Mouse (Mus musculus) hindbrain, embryonic 15.5 days (tissue): Measurements from ENCODE around the gene Tec. TPM values are rescaled to one million over a fixed set of nuclear protein-coding genes. Genes with fewer than 3 reads are reported as not detected.

ENCODE experiments used
- ATAC-seq: fragments of 200-750 bp; cut with Nextera tagmentation; 2 replicates; pipeline ENCODE4 v1.8.0; 2017; ENCODE audit warnings: low read depth, moderate number of reproducible peaks, moderate TSS enrichment; ENCODE audit not compliant: low FRiP score
- H3K27ac ChIP-seq: fragments of 300-500 bp; sonication (generic); replicated peaks from 2 replicates; pipeline ENCODE4 v1.5.1; 2015; ENCODE audit warnings: mild to moderate bottlenecking, inconsistent platforms
- H3K27me3 ChIP-seq: fragments of 300-500 bp; sonication (generic); 2 replicates; pipeline ENCODE4 v1.6.1; 2015; ENCODE audit warnings: control low read depth, inconsistent platforms
- H3K36me3 ChIP-seq: fragments of 300-500 bp; sonication (generic); 2 replicates; pipeline ENCODE4 v1.6.1; 2015; ENCODE audit warnings: control low read depth, inconsistent platforms
- H3K4me1 ChIP-seq: fragments of 300-500 bp; sonication (generic); replicated peaks from 2 replicates; pipeline ENCODE4 v1.6.1; 2015; ENCODE audit warnings: control low read depth, inconsistent platforms
- H3K4me2 ChIP-seq: fragments of 300-500 bp; sonication (generic); 2 replicates; pipeline ENCODE4 v1.6.1; 2015; ENCODE audit warnings: moderate library complexity, mild to moderate bottlenecking, inconsistent platforms
- H3K4me3 ChIP-seq: fragments of 300-500 bp; sonication (generic); 2 replicates; pipeline ENCODE4 v1.5.1; 2015; ENCODE audit warnings: mild to moderate bottlenecking, inconsistent platforms
- H3K9ac ChIP-seq: fragments of 300-500 bp; sonication (generic); 2 replicates; pipeline ENCODE4 v1.6.1; 2015; ENCODE audit warnings: inconsistent platforms
- H3K9me3 ChIP-seq: fragments of 300-500 bp; sonication (generic); 2 replicates; pipeline ENCODE4 v1.6.1; 2016; ENCODE audit warnings: control low read depth, inconsistent platforms
- WGBS: fragments of 180-500 bp; shearing (Covaris S2); methylation state at CpG from one replicate; pipeline ENCODE4 v1.1.7; 2015; 5-methylcytosine and 5-hydroxymethylcytosine counted together
- polyA plus RNA-seq: library from polyadenylated mRNA; unstranded; fragments of >200 nt; fragmentation: Nextera tagmentation; extraction: Ambion mirVana; gene quantifications from 2 replicates; pipeline ENCODE4 v1.2.1, GENCODE M21; 2015

Tec gene
- polyA plus RNA-seq, 1 experiment from 2014 or later = 8.8 TPM

GRCm38 (mm10) chr5:72758925-72759924, 109.1 kb downstream of the Tec start:
- Histone ChIP-seq H3K27ac (no peak overlapping the region), H3K9ac (no peak overlapping the region), H3K4me2 (no peak overlapping the region), H3K36me3 (no peaks in the 10 kb centered on the region), H3K4me1 (no peaks in the 10 kb centered on the region), H3K27me3 (no peaks in the 10 kb centered on the region), H3K9me3 (no peaks in the 10 kb centered on the region), H3K4me3 (no peak overlapping the region)
- WGBS = 81% methylated on average over 13 of the region's 13 CpGs
- ATAC-seq = peak; percentile 39; the same call in 1 of the 2 replicates

- Histone ChIP-seq H3K4me3 (no peak overlapping the region), H3K9ac (no peak overlapping the region), H3K4me1 (no peaks in the 10 kb centered on the region), H3K36me3 (no peaks in the 10 kb centered on the region), H3K9me3 (no peaks in the 10 kb centered on the region), H3K27ac (no peak overlapping the region), H3K4me2 (no peak overlapping the region), H3K27me3 (no peaks in the 10 kb centered on the region)
- peak; percentile 78 for ATAC-seq
- 61% methylated on average over 18 of the region's 18 CpGs for WGBS
Measured at GRCm38 (mm10) chr5:72757155-72757773, 111.0 kb downstream of the Tec start.

GRCm38 (mm10) chr5:72755941-72756340, 112.3 kb downstream of the Tec start:
- Histone ChIP-seq H3K4me3 (no peak overlapping the region), H3K9ac (no peak overlapping the region), H3K36me3 (no peaks in the 10 kb centered on the region), H3K4me1 (no peaks in the 10 kb centered on the region), H3K9me3 (no peaks in the 10 kb centered on the region), H3K4me2 (no peak overlapping the region), H3K27ac (no peak overlapping the region), H3K27me3 (no peaks in the 10 kb centered on the region)
- no peak for ATAC-seq
- 82% methylated on average over 8 of the region's 8 CpGs for WGBS

- WGBS = 86% methylated on average over 2 of the region's 2 CpGs
- Histone ChIP-seq H3K4me1 (no peaks in the 10 kb centered on the region), H3K4me2 (no peak overlapping the region), H3K27ac (no peak overlapping the region), H3K27me3 (no peaks in the 10 kb centered on the region), H3K4me3 (no peak overlapping the region), H3K9me3 (no peaks in the 10 kb centered on the region), H3K9ac (no peak overlapping the region), H3K36me3 (no peaks in the 10 kb centered on the region)
- no peak for ATAC-seq
Measured at GRCm38 (mm10) chr5:72755035-72755434, 113.2 kb downstream of the Tec start.

- Histone ChIP-seq H3K4me2 (no peak within 1 kb of the TSS), H3K27me3 (no peaks in the 10 kb centered on the region), H3K4me3 (no peak within 1 kb of the TSS), H3K27ac (no peak within 1 kb of the TSS; the same call in 1 of the 2 replicates), H3K36me3 (no peaks in the 10 kb centered on the region), H3K9me3 (no peaks in the 10 kb centered on the region), H3K9ac (no peak within 1 kb of the TSS), H3K4me1 (0 out of 2 replicates have a peak, but pooled peaks cover under 1% of the 10 kb centered on the region)
- WGBS = 94% methylated on average over 5 of the region's 5 CpGs
- no peak for ATAC-seq
Measured at GRCm38 (mm10) chr5:72752585-72752984, 115.7 kb downstream of the Tec start, which contains the start of gene Txk. Gene Txk (minus strand): TSS chr5:72752777.

GRCm38 (mm10) chr5:72751056-72751758, 117.1 kb downstream of the Tec start:
- Histone ChIP-seq H3K36me3 (no peaks in the 10 kb centered on the region), H3K4me1 (0 out of 2 replicates have a peak, but pooled peaks cover 2% of the 10 kb centered on the region), H3K9ac (no peak overlapping the region), H3K9me3 (no peaks in the 10 kb centered on the region), H3K4me2 (no peak overlapping the region), H3K27me3 (no peaks in the 10 kb centered on the region), H3K27ac (no peak overlapping the region; the same call in 1 of the 2 replicates), H3K4me3 (no peak overlapping the region)
- peak; percentile 89 for ATAC-seq
- 68% methylated on average over 7 of the region's 7 CpGs for WGBS

- H3K4me3 ChIP-seq = no peak overlapping the region
- H3K9me3 ChIP-seq = no peaks in the 10 kb centered on the region
- H3K27ac ChIP-seq = peak overlapping the region; percentile 21; the same call in 1 of the 2 replicates
- H3K9ac ChIP-seq = no peak overlapping the region
- no peaks in the 10 kb centered on the region for H3K36me3 ChIP-seq
- no peak overlapping the region for H3K4me2 ChIP-seq
- no peak for ATAC-seq
- H3K4me1 ChIP-seq = 0 out of 2 replicates have a peak, but pooled peaks cover 2% of the 10 kb centered on the region
- 83% methylated on average over 5 of the region's 5 CpGs for WGBS
- no peaks in the 10 kb centered on the region for H3K27me3 ChIP-seq
Measured at GRCm38 (mm10) chr5:72750226-72750625, 118.1 kb downstream of the Tec start.

GRCm38 (mm10) chr5:72748659-72749265, 119.5 kb downstream of the Tec start:
- ATAC-seq = no peak
- Histone ChIP-seq H3K9ac (no peak overlapping the region), H3K4me3 (no peak overlapping the region), H3K27me3 (no peaks in the 10 kb centered on the region), H3K9me3 (no peaks in the 10 kb centered on the region), H3K4me1 (0 out of 2 replicates have a peak, but pooled peaks cover 2% of the 10 kb centered on the region), H3K27ac (no peak overlapping the region), H3K4me2 (no peak overlapping the region), H3K36me3 (no peaks in the 10 kb centered on the region)
- WGBS = 74% methylated on average over 7 of the region's 7 CpGs

GRCm38 (mm10) chr5:72747384-72747783, 120.9 kb downstream of the Tec start:
- Histone ChIP-seq H3K4me1 (0 out of 2 replicates have a peak, but pooled peaks cover 2% of the 10 kb centered on the region), H3K9me3 (no peaks in the 10 kb centered on the region), H3K27me3 (no peaks in the 10 kb centered on the region), H3K4me3 (no peak overlapping the region), H3K4me2 (no peak overlapping the region), H3K36me3 (no peaks in the 10 kb centered on the region), H3K27ac (no peak overlapping the region), H3K9ac (no peak overlapping the region)
- 72% methylated on average over 4 of the region's 4 CpGs for WGBS
- ATAC-seq = no peak

GRCm38 (mm10) chr5:72746461-72746860, 121.8 kb downstream of the Tec start:
- no peaks in the 10 kb centered on the region for H3K36me3 ChIP-seq
- H3K4me3 ChIP-seq = no peak overlapping the region
- no peak overlapping the region for H3K4me2 ChIP-seq
- 89% methylated on average over 4 of the region's 4 CpGs for WGBS
- no peak overlapping the region for H3K27ac ChIP-seq
- no peak for ATAC-seq
- H3K27me3 ChIP-seq = no peaks in the 10 kb centered on the region
- no peak overlapping the region for H3K9ac ChIP-seq
- no peaks in the 10 kb centered on the region for H3K9me3 ChIP-seq
- H3K4me1 ChIP-seq = 0 out of 2 replicates have a peak, but pooled peaks cover 2% of the 10 kb centered on the region

- Histone ChIP-seq H3K4me2 (no peak overlapping the region), H3K4me1 (0 out of 2 replicates have a peak, but pooled peaks cover 2% of the 10 kb centered on the region), H3K36me3 (no peaks in the 10 kb centered on the region), H3K4me3 (no peak overlapping the region), H3K9ac (no peak overlapping the region), H3K27me3 (no peaks in the 10 kb centered on the region), H3K27ac (no peak overlapping the region), H3K9me3 (no peaks in the 10 kb centered on the region)
- WGBS = 96% methylated on average over 6 of the region's 6 CpGs
- no peak for ATAC-seq
Measured at GRCm38 (mm10) chr5:72743103-72743502, 125.2 kb downstream of the Tec start.
